Mouse (Mus musculus) lung, postnatal 14 days (tissue): ENCODE measurements around the gene Sdk1.

Experiments used
- DNase-seq: peaks from one replicate; pipeline ENCODE4 v3.0.0; 2021

Sdk1 gene

DNA sequence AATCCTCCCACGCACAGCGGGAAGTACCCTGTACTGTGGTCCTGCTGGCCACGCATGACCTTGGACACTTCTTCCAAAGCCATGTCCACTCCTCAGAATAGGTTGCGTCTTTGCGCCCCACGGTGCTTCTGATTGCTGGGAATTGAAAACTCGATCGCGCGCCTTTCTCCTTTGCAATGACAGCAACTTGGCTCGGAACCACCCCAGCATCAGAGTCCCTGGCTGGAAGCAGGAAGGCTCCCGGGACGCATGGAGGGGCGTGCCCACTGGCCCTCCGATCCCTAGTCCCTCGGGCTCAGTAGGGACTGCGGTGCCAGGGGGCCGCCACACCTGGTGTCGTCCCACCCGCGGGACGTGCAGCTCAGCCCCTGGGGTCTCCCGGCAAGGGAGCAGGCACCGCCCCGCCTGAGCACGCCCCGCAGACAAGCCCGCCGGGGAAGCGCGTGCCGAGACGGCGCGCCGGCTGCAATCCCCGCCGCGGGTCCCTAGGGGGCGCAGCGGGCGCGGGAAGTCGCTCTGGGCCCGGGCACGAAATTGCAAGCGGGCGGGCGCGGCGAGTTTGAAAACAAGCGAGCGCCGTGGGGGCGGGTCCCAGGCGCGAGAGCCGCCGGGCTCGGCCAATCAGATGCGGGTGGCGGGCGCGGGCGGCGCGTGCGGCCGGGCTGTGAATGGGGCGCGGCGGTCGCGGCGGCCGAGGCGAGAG lies at the start of gene Sdk1:
Gene Sdk1, plus strand, starts transcription at position 650 of the 703 bp plus-strand sequence.
- peak; percentile 95 for DNase-seq

DNA sequence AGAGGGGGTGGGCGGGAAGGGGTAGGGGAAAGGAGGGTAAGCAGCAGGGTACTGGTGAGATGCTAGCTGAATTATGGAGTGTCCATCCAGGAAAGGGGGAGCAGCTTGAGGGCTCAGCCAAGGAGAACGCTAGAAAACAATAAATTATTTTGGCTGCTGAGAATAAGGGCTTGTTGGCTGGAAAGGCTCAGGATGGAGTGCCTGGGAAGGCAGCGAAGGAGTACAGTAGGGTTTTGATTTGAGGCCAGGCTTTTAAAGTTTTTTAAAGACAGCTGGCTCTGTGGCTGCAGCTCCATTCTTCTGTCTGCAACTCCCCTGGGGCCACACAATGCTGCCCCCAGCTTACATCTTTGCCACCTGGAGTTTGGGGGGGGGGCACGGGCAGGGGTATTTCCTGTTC lies 44.0 kb upstream of the Sdk1 start:
- DNase-seq = no peak

DNA sequence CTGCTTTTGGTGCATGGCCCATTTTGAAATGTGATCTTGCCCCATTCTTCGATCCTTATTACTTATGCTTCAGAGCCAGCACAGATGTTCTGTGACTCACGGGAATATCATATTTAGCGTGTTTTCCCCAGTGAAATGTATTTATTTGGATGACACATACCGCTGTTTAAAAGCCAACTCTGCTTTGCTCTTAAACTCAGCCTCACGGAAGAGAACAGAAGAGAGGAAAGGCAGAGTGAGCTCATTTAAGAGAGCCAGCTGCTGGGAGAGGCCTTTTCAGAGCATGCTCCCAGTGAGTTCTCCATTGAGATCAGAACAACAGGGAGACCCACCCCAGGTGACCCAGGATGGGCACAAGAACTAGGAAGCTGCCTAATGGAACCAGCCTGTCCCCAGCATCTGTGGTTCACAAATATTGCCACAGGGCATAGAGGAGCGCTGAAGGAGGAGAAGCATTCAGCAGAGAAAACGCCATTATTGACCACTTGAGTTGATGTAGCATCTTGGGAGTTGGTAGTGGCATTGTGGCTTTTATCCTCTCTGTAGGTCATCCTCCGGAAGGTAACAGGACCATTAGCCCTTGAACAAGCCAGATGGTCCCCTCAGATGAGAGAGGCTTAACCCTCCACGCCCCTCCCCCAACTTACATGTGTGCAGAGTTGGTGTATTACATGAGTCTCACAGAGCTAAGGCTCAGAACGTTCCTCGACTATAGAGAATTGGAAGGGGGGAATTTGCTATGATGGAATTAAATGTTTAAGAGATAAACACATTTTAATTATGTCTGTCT lies 38.8 kb upstream of the Sdk1 start:
- no peak for DNase-seq

GRCm38 (mm10) chr5:141207061-141207460 lies 34.2 kb upstream of the Sdk1 start:
- DNase-seq = no peak

DNA sequence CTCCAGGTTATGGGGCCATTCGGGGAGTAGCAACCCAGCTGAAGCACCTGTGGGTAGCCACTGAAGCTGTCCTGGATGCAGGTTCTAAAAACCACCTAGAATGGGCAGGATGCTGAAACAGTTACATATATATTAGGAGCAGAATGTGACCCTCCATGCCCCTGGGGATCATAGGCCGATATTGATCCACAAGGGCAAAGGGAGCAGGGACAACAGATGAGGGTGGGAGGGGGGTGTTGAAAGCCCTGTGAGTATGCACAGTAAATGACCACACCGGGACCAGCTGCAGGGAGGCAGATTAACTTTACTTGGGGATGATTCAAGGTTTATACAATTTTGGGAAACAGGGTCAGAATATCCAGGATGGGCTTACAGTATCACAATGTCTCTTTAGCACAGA lies 16.0 kb upstream of the Sdk1 start:
- no peak for DNase-seq

DNA sequence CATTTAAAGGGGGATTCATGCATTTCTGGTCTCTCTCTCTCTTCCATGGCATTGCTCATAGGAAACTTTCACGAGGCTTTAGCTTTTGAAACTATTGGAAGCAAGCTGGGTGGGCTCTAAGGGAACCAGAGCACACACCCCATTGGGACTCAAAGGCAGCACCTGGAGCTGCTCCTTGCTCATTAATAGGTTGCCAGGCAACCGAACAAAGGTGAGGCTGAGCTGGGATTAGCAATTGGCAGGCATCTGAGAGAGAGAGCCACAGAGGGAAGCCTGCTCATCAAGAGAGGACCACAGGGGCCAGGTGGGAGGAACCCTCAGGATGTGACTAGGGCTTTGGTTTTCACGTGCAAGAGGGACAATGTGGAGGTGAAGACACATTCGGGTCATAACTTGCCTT lies 7.0 kb upstream of the Sdk1 start:
- DNase-seq = no peak

GRCm38 (mm10) chr5:141239401-141239800 lies 1.9 kb upstream of the Sdk1 start:
- no peak for DNase-seq

DNA sequence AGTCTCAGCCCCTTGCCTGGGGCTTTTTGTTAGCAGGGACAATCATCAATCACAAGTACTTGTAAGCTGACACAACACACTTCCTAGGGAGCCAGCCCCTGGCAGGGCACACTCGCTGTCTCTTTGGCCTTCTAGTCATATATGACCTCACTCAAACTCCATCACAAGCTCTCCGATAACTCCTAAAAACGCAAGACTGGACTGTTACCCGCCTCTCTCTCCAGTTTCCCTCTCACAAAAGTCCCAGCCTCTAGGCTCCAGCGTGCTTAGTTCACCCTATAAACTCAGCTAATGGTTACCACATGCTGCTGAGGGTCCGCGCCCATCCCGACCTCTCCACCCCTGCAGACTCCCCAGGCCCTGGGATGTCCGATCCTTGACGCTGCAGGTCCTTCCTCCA lies 849 bp upstream of the Sdk1 start:
- DNase-seq = no peak

DNA sequence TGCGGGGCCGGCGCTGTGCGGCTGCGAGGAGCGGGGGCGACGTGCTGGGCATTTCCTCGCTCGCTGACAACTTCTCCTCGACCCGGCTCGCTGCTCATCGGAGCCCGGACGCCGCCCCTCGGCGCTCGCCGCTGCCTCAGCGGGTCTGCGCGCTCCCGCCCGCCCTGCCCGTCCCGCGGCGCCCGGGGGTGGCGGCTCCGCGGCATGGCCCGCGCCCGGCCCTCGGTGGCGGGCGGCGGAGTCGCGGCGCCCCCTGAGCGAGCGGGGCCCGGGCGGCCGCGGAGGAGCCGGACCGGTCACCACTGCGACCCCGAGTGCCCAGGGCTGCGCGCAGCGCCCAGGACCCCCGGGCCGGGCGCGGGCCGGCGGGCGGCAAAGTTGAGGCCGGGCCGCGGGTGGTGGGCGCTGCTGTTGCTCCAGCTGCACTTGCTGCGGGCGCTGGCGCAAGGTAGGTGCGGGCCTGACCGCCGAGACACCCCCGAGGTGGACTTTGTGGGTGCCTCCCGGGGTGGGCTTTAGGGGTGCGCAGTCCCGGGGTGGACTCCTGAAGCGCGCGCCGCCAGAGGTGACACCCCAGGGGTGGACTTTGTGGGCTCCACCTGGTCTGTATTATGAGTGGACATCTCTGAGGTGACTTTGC lies 475 bp downstream of the Sdk1 start:
- no peak for DNase-seq

DNA sequence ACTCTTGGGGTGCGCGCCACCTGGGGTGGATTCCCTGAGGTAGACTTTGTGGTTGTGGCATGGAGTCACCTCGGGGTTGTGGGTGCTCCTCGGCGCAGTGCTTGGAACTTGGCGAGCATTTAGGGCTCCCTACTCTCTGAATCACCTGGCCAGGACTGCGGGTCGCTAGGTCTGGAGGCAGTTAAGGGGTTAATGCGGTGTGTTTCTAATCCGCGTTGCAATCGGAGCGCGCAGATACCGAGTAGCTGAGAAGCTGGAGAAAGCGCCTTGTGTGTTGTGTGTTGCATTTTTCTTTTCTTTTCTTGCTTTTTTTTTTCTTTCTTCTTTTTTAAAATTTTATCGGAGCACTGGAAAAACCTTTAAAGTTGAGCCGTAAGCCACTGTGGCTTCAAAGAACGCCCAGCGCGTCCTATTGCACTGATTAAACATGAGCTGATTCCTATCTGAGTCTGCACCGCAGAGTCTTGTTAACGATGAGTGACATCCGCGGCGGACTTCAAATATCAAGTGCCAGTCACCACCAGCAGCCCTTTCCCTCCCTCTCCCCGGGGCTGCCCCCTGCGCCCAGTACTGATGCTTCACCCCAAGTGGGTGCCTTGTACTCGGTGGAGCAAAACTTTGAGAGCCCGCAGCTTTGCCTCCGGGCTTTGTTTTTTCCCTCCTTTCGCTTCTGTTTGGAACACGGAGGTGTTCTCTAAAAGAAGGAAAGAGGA lies 2.1 kb downstream of the Sdk1 start:
- DNase-seq = no peak

- peak; percentile 20 for DNase-seq
These were observed 23.0 kb downstream of the Sdk1 start for GRCm38 (mm10) chr5:141264253-141264652.

DNA sequence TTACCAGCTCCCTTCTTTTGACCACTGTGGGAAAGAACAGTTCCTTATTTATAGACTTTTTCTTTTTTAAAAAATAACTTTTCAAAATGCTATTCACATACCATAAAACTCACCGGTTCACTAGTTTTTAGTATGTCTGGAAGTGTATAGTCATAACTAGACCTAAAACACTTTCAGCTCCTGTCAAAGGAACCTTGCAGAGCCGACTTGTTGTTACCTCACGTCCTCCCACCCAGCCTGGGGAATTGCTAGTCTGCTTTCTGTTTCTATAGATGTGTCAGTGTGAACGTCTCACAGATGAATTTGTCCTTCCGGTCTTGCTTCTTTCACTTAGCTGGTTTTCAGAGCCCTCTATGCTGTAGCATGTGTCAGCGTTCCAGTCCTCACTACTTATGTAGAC lies 35.8 kb downstream of the Sdk1 start:
- DNase-seq = no peak

- no peak for DNase-seq
These were observed 40.5 kb downstream of the Sdk1 start for GRCm38 (mm10) chr5:141281751-141282150.

DNA sequence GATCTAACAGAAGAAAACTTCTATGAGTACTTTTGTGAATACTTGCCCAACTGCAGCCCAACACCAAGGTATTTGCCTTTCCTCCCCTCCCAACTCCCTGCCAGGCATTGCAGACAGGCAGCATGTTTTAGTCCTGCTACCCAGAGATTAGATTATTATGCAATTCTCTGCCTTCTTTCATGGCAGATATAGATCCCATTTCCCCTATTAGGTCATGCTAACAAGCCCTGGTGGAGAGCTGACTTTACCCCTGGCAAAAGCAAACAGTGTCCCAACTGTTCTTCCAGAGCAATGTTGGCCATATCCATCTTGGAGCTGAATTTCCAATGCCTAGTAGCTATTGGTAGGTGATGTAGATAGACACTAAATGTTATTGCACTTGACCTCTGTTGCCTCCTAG lies 48.3 kb downstream of the Sdk1 start:
- no peak for DNase-seq

GRCm38 (mm10) chr5:141295240-141295639 lies 54.0 kb downstream of the Sdk1 start:
- DNase-seq = peak; percentile 11

DNA sequence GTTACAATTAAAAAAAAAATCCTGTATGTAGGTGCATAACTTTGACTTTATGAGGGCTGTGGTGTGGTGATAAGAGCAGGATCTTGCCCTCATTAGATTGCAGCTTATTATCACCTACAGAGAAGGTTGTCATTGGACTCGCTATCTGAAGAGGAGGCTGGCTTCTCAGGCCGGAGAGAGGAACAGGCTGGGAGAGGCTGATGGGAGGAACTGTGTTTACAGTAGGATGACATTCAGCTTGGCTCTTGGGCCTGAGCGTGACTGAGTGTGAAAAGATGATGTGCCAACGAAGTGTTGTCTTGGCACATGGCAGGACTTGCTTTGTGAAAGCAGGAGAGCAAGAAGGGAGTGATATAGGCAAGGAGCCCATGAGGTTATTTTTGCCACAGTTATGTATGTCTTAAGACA lies 61.0 kb downstream of the Sdk1 start:
- peak; percentile 22 for DNase-seq

DNA sequence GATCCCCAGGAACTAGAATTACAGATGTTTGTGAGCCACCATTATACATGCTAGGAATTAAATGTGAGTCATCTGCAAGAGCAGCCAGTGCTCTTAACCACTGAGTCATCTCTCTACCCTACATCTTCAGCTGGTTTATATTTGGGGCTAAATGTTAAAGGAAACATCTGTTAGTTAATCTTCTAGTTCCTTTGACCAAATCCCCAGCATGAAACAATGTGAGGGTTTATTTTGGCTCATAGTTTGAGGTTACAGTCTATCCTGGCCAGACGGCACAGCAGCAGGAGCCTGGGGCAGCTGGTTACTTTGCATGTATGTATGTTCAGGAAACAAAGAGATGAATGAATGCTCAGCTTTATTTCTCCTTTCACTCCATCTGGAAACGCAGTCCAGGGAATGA lies 62.5 kb downstream of the Sdk1 start:
- DNase-seq = no peak

DNA sequence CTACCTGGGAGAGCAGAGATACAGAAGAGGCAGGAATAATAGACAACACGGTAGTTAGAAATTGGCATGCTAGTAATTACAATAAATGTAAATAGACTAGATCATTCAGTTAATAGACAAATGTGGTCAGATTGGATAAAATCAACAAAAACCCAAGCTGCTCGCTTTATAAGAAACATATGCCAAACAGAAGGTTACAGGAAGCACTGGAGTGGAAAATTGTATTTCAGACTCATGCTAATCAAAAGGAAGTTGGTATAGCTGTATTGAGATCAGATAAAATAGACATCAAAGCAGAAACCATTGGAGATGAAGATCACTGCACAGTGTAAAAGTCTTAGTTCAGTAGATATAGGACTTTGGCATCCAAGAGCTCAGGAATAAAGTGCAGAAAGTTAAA lies 63.4 kb downstream of the Sdk1 start:
- no peak for DNase-seq

- no peak for DNase-seq
These were observed 69.4 kb downstream of the Sdk1 start for GRCm38 (mm10) chr5:141310641-141311040.

DNA sequence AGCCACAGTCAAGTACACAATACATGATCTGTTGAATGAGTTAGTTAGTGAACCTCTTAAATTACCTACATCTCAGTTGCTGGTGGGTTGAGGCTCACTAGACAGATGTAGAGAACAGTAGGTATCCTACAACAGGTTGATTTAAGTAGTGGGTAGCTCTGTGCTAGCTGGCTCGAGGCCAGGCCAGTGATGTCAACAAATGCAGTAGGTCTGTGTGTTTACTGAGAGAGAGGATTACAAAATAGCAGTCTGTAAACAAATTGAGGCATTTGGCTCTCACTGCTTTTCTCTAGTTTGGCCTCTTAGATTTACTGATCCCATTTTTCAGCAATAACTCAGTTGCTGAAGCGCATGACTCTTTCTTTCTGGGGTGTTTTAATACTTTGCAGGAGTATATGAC lies 70.5 kb downstream of the Sdk1 start:
- DNase-seq = peak; percentile 7

DNA sequence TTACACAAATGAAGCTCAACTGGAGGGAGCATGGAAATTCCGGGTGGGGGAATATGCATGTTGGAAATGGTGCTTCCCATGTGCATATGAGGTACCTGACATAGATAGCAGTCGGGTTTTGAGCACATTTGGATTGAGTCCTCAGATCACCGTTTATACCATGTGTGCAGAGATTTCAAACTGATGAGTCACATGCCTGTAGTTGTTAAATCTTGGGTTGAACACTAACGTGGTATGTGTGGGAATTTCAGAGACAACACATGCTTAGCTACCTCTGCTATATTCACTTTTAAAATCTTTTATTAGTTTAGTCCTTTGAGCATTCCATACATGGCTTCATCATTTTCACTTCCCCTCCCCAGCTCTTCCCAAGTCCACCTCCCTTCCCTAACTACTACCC lies 71.0 kb downstream of the Sdk1 start:
- DNase-seq = no peak

- no peak for DNase-seq
These were observed 75.8 kb downstream of the Sdk1 start for GRCm38 (mm10) chr5:141317095-141317494.

- no peak for DNase-seq
These were observed 83.6 kb downstream of the Sdk1 start for GRCm38 (mm10) chr5:141324910-141325309.
